Mouse (Mus musculus): Measurements from ENCODE around the gene Mad2l1bp. TPM values are rescaled to one million over a fixed set of nuclear protein-coding genes. Genes with fewer than 3 reads are reported as not detected.

Gene Mad2l1bp
- polyA plus RNA-seq, 1 experiment from 2014 or later = 35.1 TPM

GRCm38 (mm10) chr17:46104487-46104886, 48.9 kb downstream of the Mad2l1bp start:
- Histone ChIP-seq H3K4me3 (replicated peaks) (no peak overlapping the region), H3K4me1 (peaks cover 20% of the 10 kb centered on the region), H3K27me3 (no peaks in the 10 kb centered on the region), H3K27ac (replicated peaks) (no peak overlapping the region), H3K9me3 (replicated peaks) (no peaks in the 10 kb centered on the region), H3K9ac (no peak overlapping the region; the same call in 1 of the 2 replicates), H3K36me3 (no peaks in the 10 kb centered on the region), H3K4me2 (replicated peaks) (peak overlapping the region; percentile 19; the same call in 1 of the 2 replicates)
- 36% methylated on average over 12 of the region's 12 CpGs for WGBS
- ATAC-seq (ENCODE audit: insufficient number of reproducible peaks, low FRiP score, low TSS enrichment, low read depth) = peak; percentile 88

GRCm38 (mm10) chr17:46102608-46103159, 50.7 kb downstream of the Mad2l1bp start:
- 45% methylated on average over 8 of the region's 8 CpGs for WGBS
- no peak for ATAC-seq (ENCODE audit: insufficient number of reproducible peaks, low FRiP score, low TSS enrichment, low read depth)
- Histone ChIP-seq H3K27me3 (no peaks in the 10 kb centered on the region), H3K27ac (replicated peaks) (no peak overlapping the region), H3K36me3 (no peaks in the 10 kb centered on the region), H3K4me1 (peaks cover 20% of the 10 kb centered on the region), H3K4me3 (replicated peaks) (no peak overlapping the region), H3K4me2 (replicated peaks) (no peak overlapping the region), H3K9ac (no peak overlapping the region), H3K9me3 (replicated peaks) (no peaks in the 10 kb centered on the region)

- H3K4me1 ChIP-seq = peaks cover 20% of the 10 kb centered on the region
- H3K36me3 ChIP-seq = no peaks in the 10 kb centered on the region
- H3K4me3 ChIP-seq (replicated peaks) = no peak overlapping the region
- no peak for ATAC-seq (ENCODE audit: insufficient number of reproducible peaks, low FRiP score, low TSS enrichment, low read depth)
- H3K9me3 ChIP-seq (replicated peaks) = no peaks in the 10 kb centered on the region
- H3K9ac ChIP-seq = no peak overlapping the region
- H3K27ac ChIP-seq (replicated peaks) = no peak overlapping the region
- WGBS = 43% methylated on average over 9 of the region's 9 CpGs
- no peak overlapping the region for H3K4me2 ChIP-seq (replicated peaks)
- H3K27me3 ChIP-seq = no peaks in the 10 kb centered on the region
Observed at GRCm38 (mm10) chr17:46101906-46102305, 51.4 kb downstream of the Mad2l1bp start.

GRCm38 (mm10) chr17:46098525-46098924, 54.8 kb downstream of the Mad2l1bp start:
- peaks cover 11% of the 10 kb centered on the region for H3K4me1 ChIP-seq
- 60% methylated on average over 8 of the region's 8 CpGs for WGBS
- ATAC-seq (ENCODE audit: insufficient number of reproducible peaks, low FRiP score, low TSS enrichment, low read depth) = no peak
- H3K36me3 ChIP-seq = no peaks in the 10 kb centered on the region
- no peak overlapping the region for H3K4me2 ChIP-seq (replicated peaks)
- H3K27ac ChIP-seq (replicated peaks) = no peak overlapping the region
- H3K4me3 ChIP-seq (replicated peaks) = no peak overlapping the region
- no peaks in the 10 kb centered on the region for H3K9me3 ChIP-seq (replicated peaks)
- no peaks in the 10 kb centered on the region for H3K27me3 ChIP-seq
- no peak overlapping the region for H3K9ac ChIP-seq

Other genes starting within 250 kb of the Mad2l1bp start
- gene Vegfa, start 121.2 kb downstream of the Mad2l1bp start, polyA plus RNA-seq (2015; fragmentation: Nextera tagmentation; extraction: Ambion mirVana) = 4.6 and 6.9 TPM in 2 replicates
- gene Mrps18a, start 42.6 kb downstream of the Mad2l1bp start, polyA plus RNA-seq (2015; fragmentation: Nextera tagmentation; extraction: Ambion mirVana) = 124 and 134 TPM in 2 replicates
- 22.7 and 37.1 TPM in 2 replicates for gene Rsph9, start 9.3 kb downstream of the Mad2l1bp start, polyA plus RNA-seq (2015; fragmentation: Nextera tagmentation; extraction: Ambion mirVana)
- 43.3 and 45.4 TPM in 2 replicates for gene Gtpbp2, start 7.5 kb upstream of the Mad2l1bp start, polyA plus RNA-seq (2015; fragmentation: Nextera tagmentation; extraction: Ambion mirVana)
- gene Polh, start 49.1 kb upstream of the Mad2l1bp start, polyA plus RNA-seq (2015; fragmentation: Nextera tagmentation; extraction: Ambion mirVana) = 18.4 and 20.2 TPM in 2 replicates
- gene Xpo5, start 49.2 kb upstream of the Mad2l1bp start, polyA plus RNA-seq (2015; fragmentation: Nextera tagmentation; extraction: Ambion mirVana) = 33.0 and 35.0 TPM in 2 replicates
- 81.3 and 83.1 TPM in 2 replicates for gene Polr1c, start 94.5 kb upstream of the Mad2l1bp start, polyA plus RNA-seq (2015; fragmentation: Nextera tagmentation; extraction: Ambion mirVana)
- 141 and 147 TPM in 2 replicates for gene Yipf3, start 94.5 kb upstream of the Mad2l1bp start, polyA plus RNA-seq (2015; fragmentation: Nextera tagmentation; extraction: Ambion mirVana)
- 2.3 and 3.7 TPM in 2 replicates for gene Lrrc73, start 100.0 kb upstream of the Mad2l1bp start, polyA plus RNA-seq (2015; fragmentation: Nextera tagmentation; extraction: Ambion mirVana)
- 56.0 and 64.0 TPM in 2 replicates for gene Tjap1, start 129.5 kb upstream of the Mad2l1bp start, polyA plus RNA-seq (2015; fragmentation: Nextera tagmentation; extraction: Ambion mirVana)
- 16.6 and 16.8 TPM in 2 replicates for gene Dlk2, start 143.9 kb upstream of the Mad2l1bp start, polyA plus RNA-seq (2015; fragmentation: Nextera tagmentation; extraction: Ambion mirVana)
- 5.8 and 6.7 TPM in 2 replicates for gene Abcc10, start 174.8 kb upstream of the Mad2l1bp start, polyA plus RNA-seq (2015; fragmentation: Nextera tagmentation; extraction: Ambion mirVana)
- 10.7 and 11.9 TPM in 2 replicates for gene Zfp318, start 230.2 kb upstream of the Mad2l1bp start, polyA plus RNA-seq (2015; fragmentation: Nextera tagmentation; extraction: Ambion mirVana)

Measured in embryonic facial prominence, embryonic 15.5 days (tissue).